Mouse (Mus musculus): ENCODE measurements around the gene Olfr974. TPM values are rescaled to one million over a fixed set of nuclear protein-coding genes. Genes with fewer than 3 reads are reported as not detected.
"Not testable (repeated sequence)": the region's sequence is repeated elsewhere in the genome, so short reads cannot be mapped to it uniquely, and the experiment has no call there.

Olfr974 gene
- total RNA-seq (2021): not detected

GRCm38 (mm10) chr9:39937201-39937600 lies at the start of gene Olfr974:
TSS of gene Olfr974 (plus strand) at chr9:39937501.
- DNase-seq (ENCODE audit: extremely low spot score in 1 of 2, low spot score in 1 of 2): no peak

- no peak for DNase-seq (ENCODE audit: extremely low spot score in 1 of 2, low spot score in 1 of 2)
Measured at GRCm38 (mm10) chr9:39905106-39905505, 32.2 kb upstream of the Olfr974 start.

- no peak for DNase-seq (ENCODE audit: extremely low spot score in 1 of 2, low spot score in 1 of 2)
Measured at GRCm38 (mm10) chr9:39907036-39907435, 30.3 kb upstream of the Olfr974 start, which contains the start of gene Olfr229. TSS of gene Olfr229 (plus strand) at chr9:39907336.

- no peak for DNase-seq (ENCODE audit: extremely low spot score in 1 of 2, low spot score in 1 of 2)
Measured at GRCm38 (mm10) chr9:39909939-39910338, 27.4 kb upstream of the Olfr974 start.

GRCm38 (mm10) chr9:39927975-39928836 lies 9.1 kb upstream of the Olfr974 start:
- DNase-seq (ENCODE audit: extremely low spot score in 1 of 2, low spot score in 1 of 2): not testable (repeated sequence)

GRCm38 (mm10) chr9:39928837-39929236 lies 8.5 kb upstream of the Olfr974 start:
- DNase-seq (ENCODE audit: extremely low spot score in 1 of 2, low spot score in 1 of 2): not testable (repeated sequence)

GRCm38 (mm10) chr9:39951946-39952345 lies 14.6 kb downstream of the Olfr974 start, which contains the start of gene Olfr975:
TSS of gene Olfr975 (minus strand) at chr9:39952046.
- DNase-seq (ENCODE audit: extremely low spot score in 1 of 2, low spot score in 1 of 2): no peak

GRCm38 (mm10) chr9:39961033-39961432 lies 23.7 kb downstream of the Olfr974 start, which contains the start of gene Olfr976:
TSS of gene Olfr976 (minus strand) at chr9:39961133.
- DNase-seq (ENCODE audit: extremely low spot score in 1 of 2, low spot score in 1 of 2): not testable (repeated sequence)

GRCm38 (mm10) chr9:39976581-39977145 lies 39.4 kb downstream of the Olfr974 start:
- DNase-seq (ENCODE audit: extremely low spot score in 1 of 2, low spot score in 1 of 2): not testable (repeated sequence)

GRCm38 (mm10) chr9:39991813-39992212 lies 54.5 kb downstream of the Olfr974 start, which contains the start of gene Olfr978:
TSS of gene Olfr978 (plus strand) at chr9:39992113.
- DNase-seq (ENCODE audit: extremely low spot score in 1 of 2, low spot score in 1 of 2): no peak

Other genes with a start within 250 kb of the Olfr974 start
- gene Olfr149, start 230.4 kb upstream of the Olfr974 start, total RNA-seq (2021): not detected
- not detected for gene Olfr965, start 226.1 kb upstream of the Olfr974 start, total RNA-seq (2021)
- gene Olfr150, start 206.5 kb upstream of the Olfr974 start, total RNA-seq (2021): not detected
- not detected for gene Olfr967, start 191.3 kb upstream of the Olfr974 start, total RNA-seq (2021)
- gene Olfr968, start 154.2 kb upstream of the Olfr974 start, total RNA-seq (2021): not detected
- not detected for gene Olfr969, start 146.6 kb upstream of the Olfr974 start, total RNA-seq (2021)
- not detected for gene Olfr970, start 128.6 kb upstream of the Olfr974 start, total RNA-seq (2021)
- not detected for gene Olfr971, start 100.6 kb upstream of the Olfr974 start, total RNA-seq (2021)
- not detected for gene Olfr972, start 71.1 kb upstream of the Olfr974 start, total RNA-seq (2021)
- not detected for gene Olfr229, start 30.2 kb upstream of the Olfr974 start, total RNA-seq (2021)
- gene Olfr975, start 14.5 kb downstream of the Olfr974 start, total RNA-seq (2021): not detected
- gene Olfr976, start 23.6 kb downstream of the Olfr974 start, total RNA-seq (2021): not detected
- not detected for gene Olfr978, start 54.6 kb downstream of the Olfr974 start, total RNA-seq (2021)
- not detected for gene Olfr979, start 66.0 kb downstream of the Olfr974 start, total RNA-seq (2021)
- gene Olfr980, start 72.1 kb downstream of the Olfr974 start, total RNA-seq (2021): not detected
- not detected for gene Olfr981, start 84.0 kb downstream of the Olfr974 start, total RNA-seq (2021)
- gene Olfr982, start 136.3 kb downstream of the Olfr974 start, total RNA-seq (2021): not detected
- not detected for gene Olfr983, start 156.1 kb downstream of the Olfr974 start, total RNA-seq (2021)
- not detected for gene Olfr984, start 176.7 kb downstream of the Olfr974 start, total RNA-seq (2021)
- gene Olfr985, start 192.7 kb downstream of the Olfr974 start, total RNA-seq (2021): not detected
- gene Tmem225, start 210.6 kb downstream of the Olfr974 start, total RNA-seq (2021): not detected
- gene Olfr986, start 243.4 kb downstream of the Olfr974 start, total RNA-seq (2021): under 1 TPM in 1 of 2 experiments, not detected in 1; 0.14 TPM